Mouse (Mus musculus): ENCODE measurements around the gene Stambp.

Gene Stambp

DNA sequence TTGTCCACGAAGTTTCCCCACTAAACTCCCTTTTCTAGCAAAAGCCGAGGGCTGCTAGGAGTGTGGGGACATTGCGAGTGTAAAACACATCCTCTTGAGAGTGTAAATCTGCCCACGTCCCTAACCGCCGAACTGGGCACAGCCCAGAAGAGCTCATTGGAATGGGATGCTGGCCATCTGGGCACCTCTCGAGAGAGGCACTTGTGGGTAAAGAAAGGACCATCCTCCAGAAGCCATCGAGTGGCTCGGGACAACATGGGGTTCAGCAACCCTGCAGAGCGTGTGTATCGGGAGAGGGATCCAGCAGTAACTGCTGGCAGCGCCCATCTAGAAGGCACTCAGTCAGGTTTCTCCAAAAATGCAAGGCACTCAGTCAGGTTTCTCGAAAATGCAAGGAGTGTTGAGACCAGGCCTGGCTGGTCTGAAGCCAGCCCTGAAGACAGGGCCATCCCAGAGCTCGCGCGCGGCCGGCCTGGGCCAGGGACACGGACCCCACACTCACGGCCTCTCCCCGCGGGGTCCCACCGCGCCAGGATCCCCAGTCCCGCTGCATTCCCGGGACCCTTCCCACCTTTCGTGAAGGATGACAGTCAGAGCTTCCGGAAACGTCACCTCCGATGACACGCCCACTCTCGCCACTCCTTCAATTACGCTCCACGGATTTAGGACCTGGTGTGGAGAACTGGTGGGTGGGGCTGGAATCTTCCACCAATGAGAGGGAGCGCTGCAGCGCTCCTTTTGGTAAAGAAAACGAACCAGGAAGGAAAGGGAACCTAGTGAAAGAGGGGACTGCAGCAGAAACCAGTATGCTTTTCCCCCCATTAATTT lies 475 bp downstream of the Stambp start:
- in situ Hi-C loops (cut with MboI, MseI): loop anchor here in 1 of 2 experiments (5.0 kb wide), 1 partner anchor 615 kb away; no protein-coding TSS in a partner anchor

DNA sequence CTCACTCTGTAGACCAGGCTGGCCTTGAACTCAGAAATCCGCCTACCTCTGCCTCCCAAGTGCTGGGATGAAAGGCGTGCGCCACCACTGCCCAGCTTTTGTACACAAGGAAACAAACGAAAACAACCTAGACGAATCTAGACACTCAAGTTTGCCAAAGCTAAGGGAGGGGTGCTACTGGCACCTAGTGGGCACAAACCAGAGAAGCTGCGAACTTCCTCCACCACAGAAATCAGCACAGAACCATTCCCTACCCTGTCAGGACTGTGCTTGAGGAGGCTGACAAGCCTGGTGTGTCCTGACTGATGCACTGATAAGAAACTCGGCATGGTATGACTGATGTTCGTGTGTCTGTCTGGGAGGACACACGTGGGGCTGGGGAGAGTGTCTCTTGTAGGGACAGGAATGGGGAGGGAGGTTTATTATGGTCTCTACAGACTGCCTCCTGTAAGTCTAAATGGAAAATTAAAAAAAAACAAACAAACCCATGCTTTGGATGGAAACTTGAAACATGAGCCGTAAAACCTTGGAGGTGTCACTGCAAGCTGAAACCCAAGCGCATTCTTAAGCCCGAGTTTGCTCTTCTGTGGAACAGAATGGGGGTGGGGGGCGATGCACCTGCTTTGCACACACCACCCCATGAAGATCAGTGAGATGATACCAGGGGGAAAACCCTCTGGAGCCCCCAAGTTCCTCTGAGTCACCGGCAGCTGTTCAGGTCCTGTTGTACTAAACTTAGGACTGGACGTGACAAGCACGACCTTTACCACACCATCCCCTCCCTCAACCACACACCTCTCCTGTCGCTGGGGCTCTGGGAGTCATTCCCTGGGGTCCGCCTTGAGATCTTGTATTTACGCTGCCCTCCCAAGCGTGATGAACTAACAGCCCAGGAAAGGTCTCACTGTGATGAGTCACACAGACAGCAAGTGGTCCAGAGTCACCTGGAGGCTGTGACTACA lies 3.3 kb downstream of the Stambp start:
- in situ Hi-C loops (cut with MboI, MseI): loop anchor here (5.0 kb wide), 3 partner anchors 37 to 217 kb away; no protein-coding TSS in a partner anchor

DNA sequence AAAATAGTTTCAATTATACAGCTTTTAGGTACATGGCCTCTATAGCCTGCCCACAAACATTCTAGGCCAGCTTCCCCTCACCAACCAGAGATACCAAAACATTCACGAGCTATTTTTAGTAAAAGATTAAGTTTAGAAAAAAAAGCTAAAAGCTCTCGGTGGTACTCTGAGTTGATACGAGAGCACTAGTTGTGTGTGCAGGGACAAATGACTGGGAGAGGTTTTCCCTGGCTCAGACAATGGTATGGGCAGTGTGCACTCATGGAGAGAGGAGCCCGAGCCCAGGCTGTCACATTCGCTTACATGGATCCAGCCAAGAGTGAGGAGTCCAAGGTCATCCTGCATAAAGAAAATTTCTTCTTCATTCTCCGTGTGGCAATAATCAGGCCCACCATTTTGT lies 16.6 kb downstream of the Stambp start:
- in situ Hi-C loops (cut with MboI, MseI): no loop called here

DNA sequence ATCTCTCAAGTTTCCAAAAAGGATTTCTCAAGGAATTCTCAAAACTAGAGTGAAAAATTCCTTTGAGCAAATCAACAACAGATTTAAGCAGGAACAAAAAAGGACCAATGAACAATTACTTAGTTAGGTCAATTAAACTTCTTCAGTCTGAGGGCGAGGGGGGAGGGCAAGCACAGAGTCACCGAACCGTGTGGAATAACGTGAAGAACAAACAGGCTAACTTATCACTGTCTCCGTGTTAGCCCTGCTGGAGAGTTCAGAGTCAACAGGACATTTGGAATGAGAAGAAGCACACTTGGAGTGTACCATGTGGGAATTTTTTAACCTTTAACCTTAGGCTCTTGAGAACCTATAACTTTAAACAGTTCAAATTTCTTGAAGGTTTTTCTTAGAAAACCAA lies 24.2 kb downstream of the Stambp start:
- in situ Hi-C loops (cut with MboI, MseI): no loop called here

DNA sequence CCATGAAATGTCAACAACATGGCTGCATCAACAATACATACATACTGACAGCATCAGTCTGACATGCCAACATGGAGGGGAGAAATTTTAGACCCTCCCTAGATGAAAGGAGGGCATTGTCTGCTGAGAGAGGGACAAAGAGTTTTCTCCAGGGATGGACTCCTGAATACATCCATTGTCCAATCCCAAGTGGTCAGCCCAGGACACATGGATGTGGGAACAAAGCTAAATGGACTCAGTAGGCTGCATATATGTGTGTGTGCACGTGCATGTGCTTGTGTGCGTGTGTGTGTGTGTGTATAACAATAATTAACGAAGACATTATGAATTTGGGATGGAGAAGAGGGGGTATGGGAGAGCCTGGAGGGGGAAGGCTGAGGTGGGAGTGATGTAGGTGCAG lies 26.8 kb downstream of the Stambp start:
- in situ Hi-C loops (cut with MboI, MseI): no loop called here

DNA sequence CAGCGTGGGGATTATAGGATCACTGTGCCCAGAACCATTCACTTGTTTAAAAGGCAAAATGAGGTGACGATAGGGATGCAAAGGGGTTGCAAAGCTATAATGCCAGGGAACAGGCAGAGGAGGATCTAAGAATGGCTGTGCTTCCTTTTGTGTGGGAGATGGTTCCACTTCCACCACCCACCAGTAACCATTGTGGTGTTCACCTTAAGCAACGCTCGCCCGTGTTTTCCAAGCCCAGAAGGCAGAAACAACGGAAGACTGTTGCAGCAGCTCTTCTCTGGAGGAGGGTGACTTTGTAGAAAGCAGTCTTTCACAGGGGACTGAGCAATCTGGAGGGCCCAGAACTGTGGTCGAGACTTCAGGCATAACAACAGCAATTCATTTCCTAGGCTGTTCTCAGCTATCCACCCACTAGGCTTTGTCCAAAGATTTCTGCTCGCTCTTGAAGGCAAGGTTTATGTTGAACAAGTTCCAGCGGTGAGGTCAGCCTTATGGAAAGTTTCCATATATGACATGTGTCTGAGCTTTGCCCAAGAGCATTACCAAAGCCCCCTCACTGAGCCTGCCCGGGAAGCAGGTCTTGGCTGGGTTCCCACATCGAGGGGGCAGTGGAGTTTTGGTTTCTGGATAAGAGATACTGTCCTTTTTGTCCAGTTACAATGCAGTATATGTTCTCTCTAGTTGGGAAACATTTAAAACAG lies 30.6 kb downstream of the Stambp start:
- in situ Hi-C loops (cut with MboI, MseI): no loop called here

DNA sequence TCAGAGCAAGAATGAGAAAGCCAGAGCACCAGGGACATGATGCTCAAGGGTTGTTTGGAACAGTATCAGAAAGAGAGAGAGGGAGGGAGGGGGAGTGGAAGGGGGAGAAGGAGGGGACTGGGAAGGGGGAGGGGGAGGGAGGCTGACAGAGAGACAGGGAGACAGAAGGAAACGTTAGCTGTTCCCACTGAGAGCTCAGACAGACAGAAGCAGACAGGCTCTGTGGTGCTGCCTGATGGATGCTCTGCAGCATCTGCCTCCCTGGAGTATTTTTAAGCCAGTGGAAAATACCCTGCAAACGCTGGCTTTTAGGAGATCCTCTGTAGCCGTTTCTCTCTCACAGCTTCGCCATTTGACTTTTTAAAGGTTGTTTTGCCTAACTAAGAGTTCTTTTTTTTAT lies 32.5 kb downstream of the Stambp start:
- in situ Hi-C loops (cut with MboI, MseI): no loop called here

DNA sequence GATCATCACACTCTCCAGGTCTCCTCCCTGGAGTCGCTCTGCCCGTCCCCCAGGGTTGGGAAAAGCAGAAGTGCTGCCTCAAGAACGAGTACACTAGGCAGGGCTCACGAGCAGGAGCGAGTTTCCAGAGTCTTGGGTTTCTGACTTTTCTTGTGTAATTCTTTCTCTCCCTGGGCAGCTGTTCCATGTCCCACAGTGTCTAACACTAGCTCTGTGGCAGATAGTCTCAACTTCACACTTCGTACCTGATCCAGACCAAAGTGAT lies 35.8 kb downstream of the Stambp start:
- in situ Hi-C loops (cut with MboI, MseI): no loop called here

DNA sequence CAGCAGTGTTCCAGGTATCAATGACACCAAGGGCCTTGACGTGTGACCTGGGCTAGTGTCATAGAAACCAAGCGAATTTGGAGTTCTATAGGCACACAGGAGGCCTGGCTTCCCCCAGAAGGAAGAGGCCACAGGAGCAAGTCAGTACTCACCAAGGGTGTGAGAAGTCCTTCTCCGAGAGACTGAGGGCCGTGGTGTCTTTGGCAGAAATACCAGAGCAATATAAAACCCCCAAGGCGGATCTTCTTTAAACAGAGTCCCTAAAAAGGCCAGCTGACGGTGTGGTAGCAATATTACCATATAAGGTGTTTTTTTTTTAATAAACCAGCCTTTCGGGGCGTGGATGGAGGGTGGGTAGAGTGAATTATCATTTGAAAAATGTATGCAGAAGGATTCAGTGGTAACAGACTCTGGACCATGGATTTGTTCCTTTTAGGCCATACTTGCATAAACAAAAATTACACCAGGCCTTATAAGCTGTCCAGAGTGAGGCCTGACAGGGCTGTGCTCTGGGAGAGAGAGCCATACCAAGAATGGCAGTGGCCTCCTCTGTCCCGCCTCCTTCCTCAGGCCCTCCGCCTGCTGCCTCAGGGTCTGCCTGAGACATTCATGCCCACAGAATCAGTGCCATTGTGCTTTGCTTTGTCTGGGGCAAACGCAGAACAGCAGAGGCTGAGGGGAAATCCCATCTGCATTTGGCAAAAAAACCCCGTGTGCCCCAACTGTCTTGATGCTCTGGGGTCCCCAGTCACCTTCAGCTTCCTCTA lies 36.3 kb downstream of the Stambp start, which contains the start of gene Actg2:
Actg2 (minus strand) TSS at position 238 of the 767 bp plus-strand sequence.
- in situ Hi-C loops (cut with MboI, MseI): no loop called here

DNA sequence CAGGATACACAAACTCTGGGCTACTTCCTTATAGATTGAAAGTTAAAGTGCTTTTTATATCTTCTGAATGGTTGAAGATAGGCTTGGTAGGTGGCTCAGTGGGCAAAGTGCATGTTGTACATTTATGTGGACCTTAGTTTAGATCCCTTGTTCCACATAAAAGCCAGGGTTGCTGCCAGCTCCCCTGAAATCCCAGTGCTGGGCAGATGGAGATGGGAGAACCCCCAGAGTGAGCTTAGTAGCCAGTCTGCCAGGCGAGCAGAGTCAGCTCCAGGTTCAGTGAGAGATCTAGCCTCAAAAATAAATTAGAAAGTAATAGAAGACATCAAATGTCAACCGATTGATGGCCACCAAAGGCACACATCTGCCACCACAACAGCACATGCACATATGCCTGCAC lies 39.9 kb downstream of the Stambp start:
- in situ Hi-C loops (cut with MboI, MseI): loop anchor here in 1 of 2 experiments (5.0 kb wide), 1 partner anchor 35 kb away; no protein-coding TSS in a partner anchor

DNA sequence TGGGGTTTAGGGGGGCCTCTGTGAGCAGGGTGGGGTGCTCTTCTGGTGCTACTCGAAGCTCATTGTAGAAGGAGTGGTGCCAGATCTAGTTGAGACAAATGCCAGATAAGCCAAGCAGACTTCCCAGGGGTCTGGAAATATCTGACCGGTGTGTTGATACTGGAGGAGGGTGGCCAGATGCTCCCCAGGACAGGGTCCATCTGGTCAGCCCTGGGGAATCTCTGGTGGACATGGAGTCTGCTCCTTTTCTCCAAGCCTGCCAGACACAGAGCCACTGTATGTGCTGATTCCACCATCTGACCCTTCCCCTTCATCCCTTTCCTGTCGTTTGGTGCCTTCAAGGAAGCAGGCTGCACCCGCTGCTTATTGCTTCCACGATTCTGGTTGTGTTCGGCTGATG lies 49.3 kb downstream of the Stambp start:
- in situ Hi-C loops (cut with MboI, MseI): loop anchor here in 1 of 2 experiments (5.0 kb wide), 1 partner anchor 89 kb away; no protein-coding TSS in a partner anchor

DNA sequence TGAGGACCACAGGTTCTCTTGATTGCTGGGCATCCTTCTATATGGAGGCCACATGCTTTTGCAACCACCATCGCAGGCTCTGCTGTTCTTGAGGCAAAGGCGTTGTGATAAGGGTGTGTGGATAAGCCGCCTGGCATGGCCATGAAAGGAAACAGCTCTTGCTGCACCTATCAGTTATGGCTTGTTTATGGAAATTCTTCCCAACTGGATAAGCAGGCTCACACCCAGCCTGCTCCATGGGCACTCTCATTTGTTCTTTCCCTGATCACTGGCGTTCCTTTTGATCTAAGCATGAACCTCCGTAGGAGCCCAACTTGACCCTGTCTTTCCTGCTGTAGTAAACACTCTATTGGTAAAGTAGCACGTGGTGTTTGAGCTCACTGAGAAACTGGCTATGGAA lies 50.7 kb downstream of the Stambp start:
- in situ Hi-C loops (cut with MboI, MseI): loop anchor here in 1 of 2 experiments (5.0 kb wide), 1 partner anchor 91 kb away; no protein-coding TSS in a partner anchor

DNA sequence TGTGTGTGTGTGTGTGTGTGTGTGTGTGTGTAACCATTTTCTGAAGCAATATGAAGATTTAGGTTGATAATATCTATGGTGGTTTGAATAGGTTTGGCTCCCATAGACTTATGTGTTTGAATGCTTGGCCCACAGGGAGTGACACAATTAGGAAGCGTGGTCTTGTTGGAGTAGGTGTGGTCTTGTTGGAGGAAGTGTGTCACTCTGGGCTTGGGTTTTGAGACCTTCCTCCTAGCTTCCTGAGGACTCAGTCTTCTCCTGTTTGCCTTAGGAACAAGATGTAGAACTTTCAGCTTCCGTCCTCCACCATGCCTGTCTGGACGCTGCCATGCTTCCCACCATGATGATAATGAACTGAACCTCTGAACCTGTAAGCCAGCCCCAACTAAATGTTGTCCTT lies 53.9 kb downstream of the Stambp start:
- in situ Hi-C loops (cut with MboI, MseI): no loop called here

DNA sequence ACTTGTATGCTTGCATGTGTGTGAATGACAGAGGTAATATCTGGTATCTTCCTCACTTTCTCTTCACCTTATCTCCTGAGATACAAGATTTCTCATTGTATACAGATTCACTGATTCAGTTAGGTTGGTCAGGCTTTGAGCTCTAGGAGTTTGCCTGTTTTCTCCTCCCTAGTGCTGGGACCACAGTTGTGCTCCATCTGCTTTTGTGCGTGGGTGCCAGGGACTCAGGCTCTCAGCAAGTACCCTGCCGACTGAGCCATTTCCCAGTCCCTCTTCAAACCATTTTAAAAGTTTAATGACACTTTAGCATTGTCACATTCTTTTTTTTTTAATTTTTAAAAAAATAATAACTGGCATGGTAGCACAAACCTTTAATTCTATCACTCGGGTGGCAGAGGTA lies 57.4 kb downstream of the Stambp start:
- in situ Hi-C loops (cut with MboI, MseI): no loop called here

DNA sequence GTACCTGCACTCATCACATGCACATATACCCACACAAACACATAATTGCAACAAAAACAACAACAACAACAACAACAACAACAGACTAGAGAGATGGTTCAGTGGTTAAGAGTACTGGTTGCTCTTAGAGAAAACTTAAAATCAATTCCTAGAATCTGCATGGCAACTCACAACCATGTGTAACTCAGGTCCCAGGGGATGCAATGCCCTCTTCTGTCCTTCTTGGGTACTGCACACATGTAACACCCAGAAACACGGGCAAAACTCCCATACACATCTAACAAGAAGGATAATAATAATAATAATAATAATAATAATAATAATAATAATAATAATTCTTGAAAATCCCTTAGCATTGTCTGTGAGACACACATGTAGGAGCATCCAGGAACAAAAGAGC lies 60.0 kb downstream of the Stambp start:
- in situ Hi-C loops (cut with MboI, MseI): loop anchor here (5.0 kb wide), 2 partner anchors 155 to 160 kb away; no protein-coding TSS in a partner anchor

DNA sequence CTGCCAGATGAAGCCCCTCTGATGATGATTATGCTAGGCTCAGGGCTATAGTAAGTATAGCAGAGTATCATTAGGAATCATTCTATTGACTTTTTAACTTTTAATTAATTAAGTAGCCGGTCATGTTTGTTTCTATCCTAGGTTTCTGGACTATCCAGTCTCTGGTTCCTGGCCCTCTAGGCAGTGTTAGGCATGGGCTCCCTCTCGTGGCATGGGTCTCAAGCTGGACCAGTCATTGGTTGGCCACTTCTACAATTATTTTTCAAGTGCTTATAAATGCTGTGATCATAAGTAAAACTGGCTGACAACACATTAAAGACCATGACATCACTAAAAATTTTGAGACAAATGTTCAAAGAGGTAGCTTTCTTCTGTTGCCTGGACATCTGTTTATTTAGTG lies 62.3 kb downstream of the Stambp start:
- in situ Hi-C loops (cut with MboI, MseI): loop anchor here (5.0 kb wide), 2 partner anchors 153 to 158 kb away; no protein-coding TSS in a partner anchor

DNA sequence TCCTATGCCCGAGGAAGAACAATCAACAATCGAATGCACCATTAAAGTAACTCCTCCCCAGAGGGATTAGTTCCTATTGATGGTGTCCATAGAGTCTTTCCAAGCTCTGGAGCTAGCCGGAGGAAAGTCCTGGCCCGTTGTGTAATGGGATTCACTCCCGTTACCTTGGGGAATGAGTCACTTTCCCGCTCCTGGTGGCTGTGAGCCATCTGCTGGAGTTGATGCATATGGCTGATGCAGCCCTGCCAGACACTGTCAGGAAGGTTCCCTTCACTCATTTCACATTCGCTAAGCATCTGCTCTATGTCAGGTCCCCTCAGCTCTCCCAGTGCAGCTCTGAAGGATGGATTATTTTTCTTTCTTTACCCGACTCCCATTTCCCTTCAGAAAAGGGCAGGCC lies 63.1 kb downstream of the Stambp start:
- in situ Hi-C loops (cut with MboI, MseI): loop anchor here in 1 of 2 experiments (5.0 kb wide), 1 partner anchor 37 kb away; no protein-coding TSS in a partner anchor

DNA sequence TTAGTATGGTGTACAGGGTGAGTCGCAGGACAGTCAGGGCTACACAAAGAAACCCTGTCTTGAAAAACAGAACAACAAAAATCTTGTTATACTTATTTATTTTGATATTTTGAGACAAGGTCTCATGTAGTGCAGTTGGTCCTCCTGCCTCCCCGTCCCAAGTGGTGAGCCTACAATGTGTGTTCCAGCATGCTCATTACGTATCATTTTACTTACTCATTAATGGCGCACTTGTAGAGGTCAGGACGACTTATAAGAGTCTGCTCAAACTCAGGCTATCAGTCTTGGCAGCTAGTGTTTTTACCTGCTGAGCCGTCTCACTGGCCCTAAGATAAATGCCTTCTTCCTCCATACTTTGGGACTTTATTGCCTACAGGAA lies 65.4 kb downstream of the Stambp start:
- in situ Hi-C loops (cut with MboI, MseI): loop anchor here in 1 of 2 experiments (5.0 kb wide), 1 partner anchor 35 kb away; no protein-coding TSS in a partner anchor

DNA sequence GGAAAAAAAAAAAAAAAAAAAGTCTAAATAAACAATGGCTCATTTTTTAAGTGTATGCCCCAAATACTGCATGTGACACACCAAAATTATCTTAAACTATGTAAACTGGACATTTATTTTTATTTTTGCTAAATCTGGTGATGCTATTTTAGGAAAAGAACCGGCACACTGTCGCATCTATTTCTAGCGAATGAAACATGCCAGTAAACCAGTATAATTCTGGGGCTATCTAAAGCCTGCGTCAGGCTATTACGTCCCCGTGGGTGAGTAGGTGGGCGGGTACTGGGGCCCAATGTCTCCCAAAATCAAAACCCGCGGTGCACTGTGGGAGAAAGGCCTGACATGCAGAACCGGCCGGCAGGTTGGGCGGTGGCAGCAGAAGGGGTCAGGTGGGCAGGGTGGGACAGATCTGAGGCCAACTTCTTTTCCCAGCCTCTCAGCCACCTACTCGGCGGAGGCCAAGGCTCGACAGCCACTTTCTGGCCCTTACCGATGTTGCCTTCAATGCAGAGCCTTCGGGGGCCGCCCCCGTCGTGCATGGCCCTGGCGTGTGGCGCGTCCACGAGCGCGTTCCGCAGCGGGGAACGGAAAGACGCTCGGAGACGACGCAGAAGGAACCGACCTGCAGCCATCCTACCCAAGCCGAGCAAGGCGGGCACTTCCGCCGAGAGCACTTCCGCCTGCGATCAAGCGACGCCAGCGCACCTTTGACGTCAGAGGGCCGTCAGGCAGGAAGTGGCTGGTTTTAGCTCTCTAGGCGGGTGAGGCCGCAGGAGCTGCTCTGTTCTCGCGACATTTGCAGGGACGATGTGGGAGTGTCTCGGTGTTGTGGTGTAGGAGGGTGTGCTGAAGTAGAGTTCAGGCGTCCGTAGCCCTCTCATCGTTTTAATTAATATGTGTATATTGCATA lies 66.0 kb downstream of the Stambp start, which contains the start of gene Dguok:
Dguok (minus strand) TSS at position 712 of the 910 bp plus-strand sequence.
- in situ Hi-C loops (cut with MboI, MseI): loop anchor here in 1 of 2 experiments (5.0 kb wide), 1 partner anchor 34 kb away; no protein-coding TSS in a partner anchor
